Mouse (Mus musculus) left cerebral cortex, adult 18-20 months (tissue): ENCODE measurements at regions not wholly inside any gene's neighbourhood (a gene's known extent, or its start where the extent isn't known, plus 50 kb on each side); places are given as distances from the start of the nearest gene placed in this dataset.

ENCODE experiments used
- DNase-seq, 2 experiments: peaks; one replicate each; pipeline ENCODE4 v3.0.0; 2021 to 2022; ENCODE audit warnings: low spot score in 2 of 2, mixed read lengths in 1 of 2

DNA sequence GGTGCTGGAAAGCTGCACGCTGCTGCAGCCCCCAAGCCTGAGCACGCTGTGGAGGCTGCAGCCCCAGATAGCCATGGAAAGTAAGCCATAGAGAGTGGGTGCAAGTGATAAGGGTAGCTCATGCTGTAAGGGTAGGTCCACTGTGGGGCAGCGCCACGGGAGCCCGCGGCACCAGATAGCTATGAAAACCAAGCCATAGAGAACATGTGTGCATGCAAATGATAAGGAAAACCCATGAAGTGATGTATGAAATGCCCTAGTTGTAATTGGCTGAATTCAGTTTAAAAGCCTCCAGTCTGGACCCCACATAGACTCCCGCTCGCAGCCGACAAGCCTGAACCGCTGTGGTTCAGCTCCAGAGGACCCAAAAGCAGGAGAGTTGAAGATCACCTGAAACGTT, 58.8 kb upstream of the L3mbtl3 start:
- DNase-seq, result no peak

DNA sequence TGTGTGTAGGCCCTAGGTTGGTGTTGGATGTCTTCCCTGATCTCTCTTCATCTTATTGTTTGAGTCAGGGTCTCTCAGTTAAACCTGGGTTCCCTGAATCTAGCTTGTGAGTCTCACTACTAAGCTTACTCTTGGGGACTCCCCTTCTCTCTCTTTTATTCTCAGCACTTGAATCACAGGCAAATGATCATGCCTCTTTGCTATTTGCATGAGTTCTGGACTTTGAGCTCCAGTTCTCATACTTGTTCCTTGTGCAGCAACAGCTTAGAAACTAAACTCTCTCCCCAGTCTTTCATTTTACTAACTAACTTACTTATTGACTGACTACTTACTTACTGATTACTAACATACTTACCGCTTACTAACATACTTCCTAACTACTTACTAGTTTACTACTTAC, 64.9 kb upstream of the L3mbtl3 start:
- DNase-seq, result no peak

- DNase-seq, result no peak
Observed at GRCm38 (mm10) chr10:26484311-26484710, 108.5 kb upstream of the L3mbtl3 start.

DNA sequence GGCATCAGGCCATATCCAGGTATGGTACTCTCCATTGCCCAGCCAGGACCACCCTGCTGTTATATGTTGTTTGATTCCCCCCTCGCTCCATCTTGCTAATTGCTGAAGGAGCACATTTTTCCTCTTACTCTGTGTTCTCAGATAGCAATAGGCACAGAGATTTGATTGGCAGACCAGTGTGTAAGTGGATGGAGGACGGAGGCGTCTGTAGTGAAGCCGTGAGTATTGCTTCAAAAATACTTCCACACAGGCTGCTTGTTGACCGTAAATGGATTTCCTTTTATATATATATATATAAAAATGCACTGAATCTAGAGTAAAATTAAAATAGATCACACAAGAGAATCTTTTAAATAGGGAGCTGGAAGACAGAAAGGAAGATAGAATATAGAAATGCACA, 115.6 kb upstream of the L3mbtl3 start:
- DNase-seq, result no peak

- DNase-seq, result no peak
Observed at GRCm38 (mm10) chr10:26492146-26492545, 116.4 kb upstream of the L3mbtl3 start.

DNA sequence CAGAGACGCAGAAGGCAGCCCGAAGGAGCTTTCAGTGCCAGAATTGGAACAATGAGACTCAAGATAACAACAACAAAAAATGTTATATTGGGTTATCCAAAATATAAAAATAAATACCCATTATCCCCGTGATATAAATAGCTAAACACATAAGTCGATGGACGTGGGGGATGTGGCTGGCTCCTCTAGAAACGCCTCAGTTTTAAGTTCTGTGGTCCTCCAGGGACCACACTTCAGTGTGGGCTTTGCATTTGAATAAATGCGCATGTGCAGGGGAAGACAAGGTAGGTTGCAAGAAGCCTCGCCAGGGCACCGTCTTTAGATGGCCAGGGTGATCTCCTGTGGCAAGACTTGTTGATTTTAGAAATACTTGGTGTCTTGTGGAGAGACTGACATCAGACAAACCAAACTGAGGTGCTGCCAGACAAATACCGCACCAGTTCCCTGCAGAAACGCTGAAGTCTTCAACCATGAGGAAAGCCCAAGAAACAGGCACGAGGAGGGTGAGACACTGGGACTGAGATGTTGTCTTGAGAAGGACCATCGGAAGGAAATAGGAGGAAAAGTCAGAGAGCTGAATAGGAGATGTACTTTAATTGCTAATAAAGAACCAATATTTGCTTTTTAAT, 117.2 kb upstream of the L3mbtl3 start:
- DNase-seq, result no peak

DNA sequence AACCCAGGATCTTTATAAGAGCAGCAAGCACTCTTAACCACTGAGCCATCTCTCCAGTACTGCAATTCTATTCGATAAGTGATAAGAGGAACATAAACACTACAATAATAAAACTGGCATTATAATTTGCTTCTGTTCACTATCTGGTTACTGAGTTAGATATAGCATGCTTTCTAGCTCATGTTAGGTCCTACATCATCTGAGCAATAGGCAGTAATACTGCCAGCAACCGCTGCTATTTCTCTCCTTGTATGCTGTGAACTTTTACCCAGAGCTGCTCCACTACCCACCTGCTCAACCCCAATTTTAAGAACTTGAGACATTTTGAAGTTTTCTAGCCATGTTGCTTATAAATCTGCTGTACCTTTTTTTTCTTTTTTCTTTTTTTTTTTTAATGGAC, 118.0 kb upstream of the L3mbtl3 start:
- DNase-seq, result no peak

GRCm38 (mm10) chr10:26494380-26494781, 118.6 kb upstream of the L3mbtl3 start:
- peak; percentile 39 to 47 for DNase-seq

DNA sequence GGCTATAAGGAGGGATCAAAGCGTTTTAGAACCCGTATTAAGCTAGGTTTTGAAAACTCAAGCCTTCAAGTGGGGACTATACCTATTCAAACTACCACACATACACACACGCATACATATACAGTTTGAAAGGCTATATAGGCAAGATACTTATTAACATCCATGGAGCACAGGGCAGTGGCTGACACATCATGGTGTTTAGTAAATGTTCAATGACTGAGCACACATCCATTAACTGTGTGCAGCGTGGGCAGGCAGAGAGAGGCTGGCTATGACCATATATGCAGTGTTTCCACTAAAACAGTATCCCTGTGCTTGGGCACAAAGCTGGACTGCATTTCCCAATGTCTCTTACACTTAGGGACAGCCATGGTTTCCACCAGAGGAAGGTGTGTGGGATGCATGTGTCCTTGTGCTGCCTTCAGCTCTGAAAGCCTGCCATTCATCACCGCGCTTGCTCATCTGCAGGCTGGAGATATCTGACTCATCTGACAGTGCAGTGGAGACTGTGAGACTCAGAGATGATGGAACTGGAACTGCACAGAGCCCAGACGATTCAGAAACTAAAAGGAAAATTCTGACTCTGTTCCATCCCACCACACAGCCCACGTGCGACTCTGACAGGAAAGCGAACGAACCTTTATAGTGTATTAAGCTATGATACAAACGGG, 124.6 kb upstream of the L3mbtl3 start:
- peak; percentile 4 to 44 for DNase-seq

DNA sequence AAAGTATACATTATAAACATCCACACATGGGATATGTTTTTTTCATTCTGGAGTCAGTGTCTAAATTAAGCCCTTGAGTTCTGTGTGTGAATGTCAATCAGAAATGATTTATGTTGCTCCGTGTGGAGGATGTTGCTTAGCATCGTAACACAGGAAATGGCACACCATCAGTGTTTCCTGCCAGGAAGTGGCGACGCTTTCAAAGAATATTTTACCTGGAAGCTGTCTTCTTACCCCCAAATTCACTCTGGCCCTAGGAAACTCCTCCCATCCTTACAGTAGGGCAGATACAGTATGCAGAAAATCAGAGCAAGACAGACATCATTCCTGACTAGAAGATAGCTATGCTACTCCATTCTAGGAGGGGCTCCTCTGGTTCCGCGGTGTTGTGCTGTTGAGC, 145.1 kb upstream of the L3mbtl3 start:
- DNase-seq, result no peak

DNA sequence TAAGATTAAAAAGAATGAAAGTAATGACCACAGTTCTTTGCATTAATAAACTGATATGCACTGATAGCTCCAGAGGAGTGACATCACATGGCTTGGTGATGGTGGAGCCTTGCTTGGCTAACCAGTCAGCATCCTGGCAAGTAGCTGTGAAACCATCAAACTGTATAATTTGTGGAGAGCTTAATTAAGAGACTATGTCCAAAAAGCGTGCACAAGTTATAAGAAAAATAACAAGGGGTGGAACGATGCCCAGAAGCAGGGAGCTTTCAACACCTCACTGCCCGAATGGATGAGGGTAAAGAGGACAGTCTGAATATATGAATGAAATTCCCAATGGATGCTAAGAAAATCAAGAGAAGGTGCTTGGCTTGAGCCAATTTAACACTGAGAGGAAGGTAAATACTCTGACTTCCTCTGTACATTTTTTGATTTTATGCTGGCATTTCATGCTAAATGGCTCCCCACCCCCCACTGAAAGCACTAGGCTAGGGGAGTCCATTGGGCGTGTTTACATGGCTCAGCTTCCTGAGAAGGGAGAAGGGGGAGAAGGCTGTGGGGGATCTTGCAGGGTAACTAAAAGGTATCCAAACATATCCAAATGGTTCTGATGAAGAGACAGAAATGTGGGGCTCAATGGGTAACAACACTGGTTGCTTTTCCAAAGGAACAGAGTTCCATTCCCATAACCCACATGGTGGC, 150.2 kb upstream of the L3mbtl3 start:
- no peak for DNase-seq

GRCm38 (mm10) chr10:26540189-26540588, 164.4 kb upstream of the L3mbtl3 start:
- DNase-seq, result no peak

- no peak for DNase-seq
Observed at GRCm38 (mm10) chr10:26544061-26544460, 168.3 kb upstream of the L3mbtl3 start.

GRCm38 (mm10) chr10:26544796-26545195, 169.0 kb upstream of the L3mbtl3 start:
- DNase-seq, result no peak

DNA sequence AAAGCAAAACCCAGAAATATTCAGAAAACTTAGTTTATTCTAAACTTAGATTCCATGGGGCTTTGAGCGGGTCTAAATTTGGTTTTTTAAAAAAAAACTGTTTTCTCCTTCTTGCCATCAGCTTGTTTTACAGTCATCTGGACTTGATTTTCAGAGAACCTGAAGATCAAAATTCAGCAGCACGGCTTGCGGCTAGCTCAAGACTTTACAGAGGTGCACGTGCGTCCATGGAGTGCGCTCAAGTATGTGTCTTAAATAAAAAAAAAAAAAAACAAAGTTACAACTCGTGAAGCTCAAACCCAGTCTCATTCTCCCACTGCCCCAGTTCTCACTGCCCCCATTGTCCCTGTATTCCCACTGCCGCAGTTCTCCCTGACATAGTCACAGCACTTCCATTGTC, 180.5 kb upstream of the L3mbtl3 start:
- no peak for DNase-seq

DNA sequence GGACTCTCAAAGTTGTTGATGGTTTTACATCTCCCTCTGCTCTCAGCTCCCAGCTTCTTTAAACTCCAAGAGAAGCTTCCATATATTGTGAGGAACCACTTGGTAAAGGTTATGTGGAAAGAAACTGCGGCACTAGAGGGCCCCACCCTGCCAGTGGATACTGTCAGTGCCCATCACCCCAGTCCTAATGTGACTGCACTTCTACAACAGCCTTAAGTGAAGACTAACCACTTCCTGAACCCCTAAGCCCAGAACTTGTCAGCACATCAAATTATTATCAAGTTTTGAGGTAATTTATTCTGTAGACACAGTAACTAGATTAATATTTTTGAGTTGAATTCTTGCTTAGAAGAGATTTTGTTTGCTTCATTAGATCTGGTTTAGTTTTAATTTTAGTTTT, 182.3 kb upstream of the L3mbtl3 start:
- no peak for DNase-seq

- DNase-seq, result no peak
Observed at GRCm38 (mm10) chr10:26559323-26559722, 183.6 kb upstream of the L3mbtl3 start.

GRCm38 (mm10) chr10:26560456-26560855, 184.7 kb upstream of the L3mbtl3 start:
- no peak for DNase-seq

DNA sequence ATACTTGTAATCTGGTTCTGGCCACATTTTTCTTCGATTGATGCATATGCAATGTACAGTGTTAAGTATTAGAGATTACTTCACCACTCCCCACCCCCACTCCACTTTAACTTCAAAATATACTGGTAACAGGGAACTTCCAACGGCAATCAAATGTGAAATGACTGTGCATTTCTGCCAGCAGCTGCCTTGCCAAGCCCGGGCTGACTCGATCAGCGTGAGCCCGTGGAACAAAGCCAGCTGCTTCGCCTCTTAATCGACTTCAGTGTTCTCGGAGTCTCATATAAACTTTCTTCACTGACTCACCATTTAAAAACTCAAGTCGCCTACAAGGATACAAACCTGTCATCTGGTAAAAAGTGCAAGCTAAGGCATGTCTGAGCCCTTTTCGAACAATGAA, 188.7 kb upstream of the L3mbtl3 start:
- DNase-seq, result peak; percentile 16 to 19

DNA sequence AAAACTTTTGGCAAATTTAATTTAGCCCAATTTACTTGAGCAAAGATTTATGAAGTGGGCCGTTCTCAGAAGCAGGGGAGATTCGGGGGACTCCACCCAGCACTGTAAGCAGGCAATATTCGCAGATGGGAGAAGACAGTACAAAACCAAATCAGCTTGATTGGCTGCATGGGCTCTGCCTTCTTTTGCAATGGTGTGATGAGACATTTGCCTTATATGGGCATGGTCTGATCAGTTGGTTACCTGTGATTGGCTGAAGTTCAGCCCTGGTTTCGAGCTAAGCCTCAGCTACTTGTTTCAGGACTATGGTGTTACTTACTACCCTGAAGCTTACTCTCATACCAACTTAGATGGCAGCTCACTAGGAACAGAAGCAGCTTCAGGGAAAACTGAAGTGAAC, 185.6 kb upstream of the Arhgap18 start:
- no peak for DNase-seq

- DNase-seq, result no peak
Observed at GRCm38 (mm10) chr10:26570468-26570867, 182.8 kb upstream of the Arhgap18 start.

DNA sequence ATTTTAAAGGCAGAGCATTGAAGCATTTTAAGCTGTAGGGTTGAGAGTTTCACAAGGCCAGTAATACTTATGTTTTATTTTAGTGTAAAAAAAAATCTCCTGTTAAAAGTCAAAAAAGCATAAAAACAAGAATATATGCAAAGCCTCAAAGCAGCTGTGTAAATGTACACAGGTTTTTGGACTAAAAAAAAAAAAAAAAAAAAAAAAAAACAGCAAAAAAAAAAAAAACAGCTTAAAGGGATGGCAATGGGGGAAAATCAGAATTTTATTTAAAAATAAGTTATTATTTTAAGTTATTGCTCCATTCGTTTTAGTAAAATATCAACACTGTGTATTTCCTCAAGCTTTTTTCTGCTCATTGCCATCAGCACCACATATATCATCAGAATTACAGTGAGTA, 181.8 kb upstream of the Arhgap18 start:
- no peak for DNase-seq

DNA sequence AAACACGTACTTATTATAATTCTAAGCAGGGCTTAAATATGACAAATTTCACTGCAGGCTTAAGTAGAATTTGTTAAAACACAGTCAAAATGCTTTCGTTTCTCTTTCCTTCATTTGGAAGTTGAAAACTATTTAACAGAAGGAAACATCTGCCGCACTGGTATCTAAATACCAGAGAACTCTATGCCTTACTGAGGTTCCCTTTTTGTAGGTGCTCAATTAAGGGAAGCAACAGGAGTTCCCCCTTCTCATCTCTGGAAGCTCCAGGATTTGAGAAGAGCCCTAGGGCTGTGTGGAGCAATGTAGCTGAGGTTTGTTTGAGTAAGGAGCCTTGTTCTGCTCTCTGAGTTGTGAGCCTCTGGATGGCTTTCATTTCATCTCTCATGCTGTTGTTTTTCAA, 177.1 kb upstream of the Arhgap18 start:
- DNase-seq, result no peak
